Mouse (Mus musculus): ENCODE measurements at regions not wholly inside any gene's neighbourhood (a gene's known extent, or its start where the extent isn't known, plus 50 kb on each side); places are given as distances from the start of the nearest gene placed in this dataset.

- no peak for DNase-seq (ENCODE audit: low spot score)
Measured at GRCm38 (mm10) chr9:31578506-31579173, 114.4 kb upstream of the Tmem45b start.

- DNase-seq (ENCODE audit: low spot score): peak; percentile 61
Measured at GRCm38 (mm10) chr9:31577066-31577465, 112.8 kb upstream of the Tmem45b start.

- DNase-seq (ENCODE audit: low spot score): peak; percentile 19
Measured at GRCm38 (mm10) chr9:31567029-31567428, 102.8 kb upstream of the Tmem45b start.

GRCm38 (mm10) chr9:31566257-31567007 is 102.2 kb upstream of the Tmem45b start:
- DNase-seq (ENCODE audit: low spot score): peak; percentile 66

- no peak for DNase-seq (ENCODE audit: low spot score)
Measured at GRCm38 (mm10) chr9:31564996-31565773, 100.9 kb upstream of the Tmem45b start.

- no peak for DNase-seq (ENCODE audit: low spot score)
Measured at GRCm38 (mm10) chr9:31563541-31563940, 99.3 kb upstream of the Tmem45b start.

GRCm38 (mm10) chr9:31560226-31560556 is 95.9 kb upstream of the Tmem45b start:
- DNase-seq (ENCODE audit: low spot score): no peak

- DNase-seq (ENCODE audit: low spot score): peak; percentile 74
Measured at GRCm38 (mm10) chr9:31559506-31560225, 95.4 kb upstream of the Tmem45b start.

- DNase-seq (ENCODE audit: low spot score): no peak
Measured at GRCm38 (mm10) chr9:31543691-31544052, 79.4 kb upstream of the Tmem45b start.

- peak; percentile 95 for DNase-seq (ENCODE audit: low spot score)
Measured at GRCm38 (mm10) chr9:31542909-31543690, 78.8 kb upstream of the Tmem45b start.

- DNase-seq (ENCODE audit: low spot score): no peak
Measured at GRCm38 (mm10) chr9:31541615-31542191, 77.4 kb upstream of the Tmem45b start.

GRCm38 (mm10) chr9:31538458-31539210 is 74.4 kb upstream of the Tmem45b start:
- no peak for DNase-seq (ENCODE audit: low spot score)

- no peak for DNase-seq (ENCODE audit: low spot score)
Measured at GRCm38 (mm10) chr9:31529021-31529420, 64.8 kb upstream of the Tmem45b start.

GRCm38 (mm10) chr9:31527216-31527615 is 63.0 kb upstream of the Tmem45b start:
- no peak for DNase-seq (ENCODE audit: low spot score)
